Mouse (Mus musculus): ENCODE data around the gene Tnfrsf8.
"Not testable (repeated sequence)": the region's sequence is repeated elsewhere in the genome, so short reads cannot be mapped to it uniquely, and the experiment has no call there.

Tnfrsf8 gene

GRCm38 (mm10) chr4:145314836-145315467 is at the start of gene Tnfrsf8:
Gene Tnfrsf8 (minus strand): TSS chr4:145315164.
- in situ Hi-C loops (cut with MboI, MseI): no loop called here

GRCm38 (mm10) chr4:145361635-145362034 is 46.7 kb upstream of the Tnfrsf8 start:
- in situ Hi-C loops (cut with MboI, MseI): not testable (repeated sequence)

GRCm38 (mm10) chr4:145361065-145361464 is 46.1 kb upstream of the Tnfrsf8 start:
- in situ Hi-C loops (cut with MboI, MseI): no loop called here

GRCm38 (mm10) chr4:145360567-145360966 is 45.6 kb upstream of the Tnfrsf8 start:
- in situ Hi-C loops (cut with MboI, MseI): no loop called here

- in situ Hi-C loops (cut with MboI, MseI): no loop called here
Measured at GRCm38 (mm10) chr4:145356234-145356633, 41.3 kb upstream of the Tnfrsf8 start.

GRCm38 (mm10) chr4:145353855-145354254 is 38.9 kb upstream of the Tnfrsf8 start:
- in situ Hi-C loops (cut with MboI, MseI): no loop called here

GRCm38 (mm10) chr4:145344948-145345347 is 30.0 kb upstream of the Tnfrsf8 start:
- in situ Hi-C loops (cut with MboI, MseI): loop anchor here (25.0 kb wide), 1 partner anchor 1933 kb away; the partner anchor contains the start of gene Pramef8

- in situ Hi-C loops (cut with MboI, MseI): loop anchor here (25.0 kb wide), 1 partner anchor 1930 kb away; the partner anchor contains the start of gene Pramef8
Measured at GRCm38 (mm10) chr4:145341879-145342809, 27.2 kb upstream of the Tnfrsf8 start.

GRCm38 (mm10) chr4:145337906-145338858 is 23.2 kb upstream of the Tnfrsf8 start:
- in situ Hi-C loops (cut with MboI, MseI): loop anchor here (25.0 kb wide), 1 partner anchor 1926 kb away; the partner anchor contains the start of gene Pramef8

GRCm38 (mm10) chr4:145336587-145336986 is 21.6 kb upstream of the Tnfrsf8 start:
- in situ Hi-C loops (cut with MboI, MseI): loop anchor here (25.0 kb wide), 1 partner anchor 1924 kb away; the partner anchor contains the start of gene Pramef8

GRCm38 (mm10) chr4:145336019-145336418 is 21.1 kb upstream of the Tnfrsf8 start:
- in situ Hi-C loops (cut with MboI, MseI): loop anchor here (25.0 kb wide), 1 partner anchor 1924 kb away; the partner anchor contains the start of gene Pramef8

GRCm38 (mm10) chr4:145323631-145324030 is 8.7 kb upstream of the Tnfrsf8 start:
- in situ Hi-C loops (cut with MboI, MseI): no loop called here

GRCm38 (mm10) chr4:145322995-145323627 is 8.1 kb upstream of the Tnfrsf8 start:
- in situ Hi-C loops (cut with MboI, MseI): no loop called here

GRCm38 (mm10) chr4:145322211-145322610 is 7.2 kb upstream of the Tnfrsf8 start:
- in situ Hi-C loops (cut with MboI, MseI): no loop called here

- in situ Hi-C loops (cut with MboI, MseI): no loop called here
Measured at GRCm38 (mm10) chr4:145320624-145321023, 5.7 kb upstream of the Tnfrsf8 start.

- in situ Hi-C loops (cut with MboI, MseI): no loop called here
Measured at GRCm38 (mm10) chr4:145319274-145320226, 4.6 kb upstream of the Tnfrsf8 start.

GRCm38 (mm10) chr4:145316708-145317107 is 1.7 kb upstream of the Tnfrsf8 start:
- in situ Hi-C loops (cut with MboI, MseI): no loop called here

- in situ Hi-C loops (cut with MboI, MseI): no loop called here
Measured at GRCm38 (mm10) chr4:145313966-145314365, 998 bp downstream of the Tnfrsf8 start.

- in situ Hi-C loops (cut with MboI, MseI): no loop called here
Measured at GRCm38 (mm10) chr4:145313256-145313655, 1.7 kb downstream of the Tnfrsf8 start.
